In the genomic region with DNA sequence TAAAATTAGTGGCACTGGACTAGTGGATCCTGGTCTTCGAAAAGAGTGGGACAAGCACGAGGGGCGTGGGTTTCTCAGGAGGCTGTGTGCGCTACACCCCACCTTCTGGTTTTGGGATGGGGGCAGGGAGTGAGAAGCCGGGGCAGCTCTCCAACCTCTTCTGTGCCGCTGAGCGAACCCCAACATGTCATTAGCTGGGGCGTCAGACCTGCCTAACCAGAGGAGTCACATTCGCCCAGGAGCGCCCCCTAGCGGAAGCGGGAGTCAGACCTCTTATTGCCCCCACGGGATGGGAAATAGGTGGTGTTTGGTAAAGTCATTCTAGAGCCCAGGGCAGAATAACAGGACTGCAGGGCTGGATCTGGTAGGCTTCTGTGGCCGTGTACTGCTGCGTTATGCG, we compare ENCODE assay signal across 8 mouse cellular contexts. TPM values are rescaled to one million over a fixed set of nuclear protein-coding genes. Genes with fewer than 3 reads are reported as not detected.
DNase-seq lines count a peak whose midpoint lies in the region; ATAC-seq and TF ChIP-seq lines count a peak whose summit lies in the region.

No protein-coding gene starts in this region.

- H3K4me3 ChIP-seq in embryonic facial prominence, embryonic 13.5 days = peak overlapping the region; percentile 66
- H3K4me3 ChIP-seq in heart, embryonic 12.5 days = peak overlapping the region; percentile 89
- peak overlapping the region; percentile 86 for H3K4me3 ChIP-seq in kidney, embryonic 15.5 days (replicated peaks)
- peak overlapping the region; percentile 73 to 76 for H3K4me3 ChIP-seq in liver, embryonic 14.5 days (ENCODE audit: insufficient read depth in 1 of 2, low read depth in 2 of 2, low read length in 2 of 2)

- H3K27ac ChIP-seq in embryonic facial prominence, embryonic 13.5 days = peak overlapping the region; percentile 74
- H3K27ac ChIP-seq in heart, embryonic 12.5 days (ENCODE audit: poor library complexity, severe bottlenecking) = peak overlapping the region; percentile 94
- H3K27ac ChIP-seq in kidney, embryonic 15.5 days = no peak overlapping the region
- no peak overlapping the region; the same call in 1 of the 2 replicates for H3K27ac ChIP-seq in liver, embryonic 14.5 days

- peak; percentile 96 for TF ChIP-seq CTCF in liver, embryonic 14.5 days (IDR thresholded peaks at IDR 0.05; ENCODE audit: low read depth)

- H3K4me2 ChIP-seq in embryonic facial prominence, embryonic 13.5 days = peak overlapping the region; percentile 98
- peak overlapping the region; percentile 88 for H3K4me2 ChIP-seq in heart, embryonic 12.5 days
- peak overlapping the region; percentile 99 for H3K4me2 ChIP-seq in kidney, embryonic 15.5 days
- H3K4me2 ChIP-seq in liver, embryonic 14.5 days (ENCODE audit: low read depth) = peak overlapping the region; percentile 100

- no peak for ATAC-seq in embryonic facial prominence, embryonic 13.5 days (ENCODE audit: insufficient number of reproducible peaks, insufficient read depth, low FRiP score, low TSS enrichment, low read depth)
- no peak for ATAC-seq in heart, embryonic 12.5 days (ENCODE audit: insufficient number of reproducible peaks, low FRiP score)
- no peak for ATAC-seq in kidney, embryonic 15.5 days (replicated peaks; ENCODE audit: low FRiP score)
- ATAC-seq in liver, embryonic 14.5 days (ENCODE audit: insufficient read depth) = no peak

- no peak for TF ChIP-seq EP300 in liver, embryonic 14.5 days (IDR thresholded peaks at IDR 0.05; ENCODE audit: low read depth)

- H3K36me3 ChIP-seq in embryonic facial prominence, embryonic 13.5 days = peaks cover 14% of the 10 kb centered on the region
- H3K36me3 ChIP-seq in heart, embryonic 12.5 days = peaks cover 15% of the 10 kb centered on the region
- H3K36me3 ChIP-seq in kidney, embryonic 15.5 days = peaks cover 15% of the 10 kb centered on the region
- H3K36me3 ChIP-seq in liver, embryonic 14.5 days (replicated peaks; ENCODE audit: control insufficient read depth, insufficient read depth, low read depth) = peaks cover 5% of the 10 kb centered on the region; the same call in 1 of the 2 replicates

- peak overlapping the region; percentile 76 for H3K9ac ChIP-seq in embryonic facial prominence, embryonic 13.5 days
- peak overlapping the region; percentile 74 for H3K9ac ChIP-seq in heart, embryonic 12.5 days
- H3K9ac ChIP-seq in kidney, embryonic 15.5 days = peak overlapping the region; percentile 49
- H3K9ac ChIP-seq in liver, embryonic 14.5 days (replicated peaks) = peak overlapping the region; percentile 63

- no peaks in the 10 kb centered on the region for H3K9me3 ChIP-seq in embryonic facial prominence, embryonic 13.5 days
- H3K9me3 ChIP-seq in heart, embryonic 12.5 days (replicated peaks) = no peaks in the 10 kb centered on the region
- H3K9me3 ChIP-seq in kidney, embryonic 15.5 days (replicated peaks) = no peaks in the 10 kb centered on the region
- no peaks in the 10 kb centered on the region for H3K9me3 ChIP-seq in liver, embryonic 14.5 days (ENCODE audit: control insufficient read depth, low read length)

- H3K4me1 ChIP-seq in embryonic facial prominence, embryonic 13.5 days = peaks cover 43% of the 10 kb centered on the region
- H3K4me1 ChIP-seq in heart, embryonic 12.5 days (replicated peaks) = peaks cover 45% of the 10 kb centered on the region
- peaks cover 49% of the 10 kb centered on the region for H3K4me1 ChIP-seq in kidney, embryonic 15.5 days
- peaks cover 19 to 27% of the 10 kb centered on the region in 2 experiments for H3K4me1 ChIP-seq in liver, embryonic 14.5 days (replicated peaks; ENCODE audit: control insufficient read depth in 2 of 2, insufficient read depth in 2 of 2, low read length in 1 of 2)

- 10% methylated on average over 16 of the region's 16 CpGs for WGBS in embryonic facial prominence, embryonic 13.5 days
- 12% methylated on average over 16 of the region's 16 CpGs for WGBS in heart, embryonic 12.5 days
- 14% methylated on average over 16 of the region's 16 CpGs for WGBS in kidney, embryonic 15.5 days
- 9% methylated on average over 16 of the region's 16 CpGs for WGBS in liver, embryonic 14.5 days (ENCODE audit: insufficient replicate concordance)

- peak; percentile 84 for DNase-seq in CD4-positive helper T cell, adult 2 months (ENCODE audit: low read depth, low spot score)
- DNase-seq in adrenal gland, postnatal 14 days = peak; percentile 89
- peak; percentile 73 to 80 (median 73) for DNase-seq in liver, embryonic 14.5 days (ENCODE audit: low read depth in 3 of 3, low spot score in 3 of 3)
- peak; percentile 71 to 85 for DNase-seq in natural killer cell, adult 2 months (ENCODE audit: low spot score in 2 of 2)
- DNase-seq in thymus, adult 18-20 months = peak; percentile 52 to 67

- peaks cover 11% of the 10 kb centered on the region for H3K27me3 ChIP-seq in embryonic facial prominence, embryonic 13.5 days
- no peaks in the 10 kb centered on the region for H3K27me3 ChIP-seq in heart, embryonic 12.5 days (replicated peaks)
- 0 out of 2 replicates have a peak, but pooled peaks cover 7% of the 10 kb centered on the region for H3K27me3 ChIP-seq in kidney, embryonic 15.5 days
- no peaks in the 10 kb centered on the region for H3K27me3 ChIP-seq in liver, embryonic 14.5 days (ENCODE audit: control insufficient read depth, insufficient read depth, low read length)

RNA-seq across cellular contexts. Expression of a gene that starts 2.2 kb away (rescaled TPM):
- total RNA-seq in adrenal gland, postnatal 14 days (2021) = 7.3 and 8.3 TPM in 2 replicates
- 8.3 and 12.6 TPM in 2 replicates for polyA plus RNA-seq in embryonic facial prominence, embryonic 13.5 days (2015; fragmentation: Nextera tagmentation; extraction: Ambion mirVana)
- polyA plus RNA-seq in heart, embryonic 12.5 days (2016; fragmentation: Nextera tagmentation; extraction: Ambion mirVana) = 17.5 and 19.4 TPM in 2 replicates
- polyA plus RNA-seq in kidney, embryonic 15.5 days (2015; fragmentation: Nextera tagmentation; extraction: Ambion mirVana) = 5.5 and 5.8 TPM in 2 replicates
- polyA plus RNA-seq in liver, embryonic 14.5 days (2012; rRNA removed) = 2.3 TPM in 2 replicates
- polyA plus RNA-seq in liver, embryonic 14.5 days (2014; fragmentation: Nextera tagmentation; extraction: Ambion mirVana) = 0.65 and 1.0 TPM in 2 replicates

RNA-seq across cellular contexts. Expression of a gene that starts 2.4 kb away (rescaled TPM):
- total RNA-seq in adrenal gland, postnatal 14 days (2021) = 12.2 and 14.5 TPM in 2 replicates
- polyA plus RNA-seq in embryonic facial prominence, embryonic 13.5 days (2015; fragmentation: Nextera tagmentation; extraction: Ambion mirVana) = 29.4 and 30.5 TPM in 2 replicates
- 17.6 and 18.4 TPM in 2 replicates for polyA plus RNA-seq in heart, embryonic 12.5 days (2016; fragmentation: Nextera tagmentation; extraction: Ambion mirVana)
- 27.0 and 28.3 TPM in 2 replicates for polyA plus RNA-seq in kidney, embryonic 15.5 days (2015; fragmentation: Nextera tagmentation; extraction: Ambion mirVana)
- polyA plus RNA-seq in liver, embryonic 14.5 days (2012; rRNA removed) = 4.5 and 6.7 TPM in 2 replicates
- polyA plus RNA-seq in liver, embryonic 14.5 days (2014; fragmentation: Nextera tagmentation; extraction: Ambion mirVana) = 7.2 and 7.8 TPM in 2 replicates

RNA-seq across cellular contexts. Expression of a gene that starts 17.1 kb away (rescaled TPM):
- 37.1 and 46.7 TPM in 2 replicates for total RNA-seq in adrenal gland, postnatal 14 days (2021)
- polyA plus RNA-seq in embryonic facial prominence, embryonic 13.5 days (2015; fragmentation: Nextera tagmentation; extraction: Ambion mirVana) = 93.2 and 106 TPM in 2 replicates
- 59.2 and 66.0 TPM in 2 replicates for polyA plus RNA-seq in heart, embryonic 12.5 days (2016; fragmentation: Nextera tagmentation; extraction: Ambion mirVana)
- 85.7 and 87.2 TPM in 2 replicates for polyA plus RNA-seq in kidney, embryonic 15.5 days (2015; fragmentation: Nextera tagmentation; extraction: Ambion mirVana)
- 8.5 and 9.8 TPM in 2 replicates for polyA plus RNA-seq in liver, embryonic 14.5 days (2012; rRNA removed)
- polyA plus RNA-seq in liver, embryonic 14.5 days (2014; fragmentation: Nextera tagmentation; extraction: Ambion mirVana) = 15.7 and 19.2 TPM in 2 replicates

RNA-seq across cellular contexts. Expression of a gene that starts 20.1 kb away (rescaled TPM):
- total RNA-seq in adrenal gland, postnatal 14 days (2021) = 28.2 and 30.2 TPM in 2 replicates
- polyA plus RNA-seq in embryonic facial prominence, embryonic 13.5 days (2015; fragmentation: Nextera tagmentation; extraction: Ambion mirVana) = 17.0 and 17.4 TPM in 2 replicates
- 15.9 and 17.5 TPM in 2 replicates for polyA plus RNA-seq in heart, embryonic 12.5 days (2016; fragmentation: Nextera tagmentation; extraction: Ambion mirVana)
- polyA plus RNA-seq in kidney, embryonic 15.5 days (2015; fragmentation: Nextera tagmentation; extraction: Ambion mirVana) = 16.0 and 19.5 TPM in 2 replicates
- polyA plus RNA-seq in liver, embryonic 14.5 days (2012; rRNA removed) = 11.7 and 12.3 TPM in 2 replicates
- 4.6 and 5.5 TPM in 2 replicates for polyA plus RNA-seq in liver, embryonic 14.5 days (2014; fragmentation: Nextera tagmentation; extraction: Ambion mirVana)

RNA-seq across cellular contexts. Expression of a gene that starts 42.2 kb away (rescaled TPM):
- 1.3 and 2.7 TPM in 2 replicates for total RNA-seq in adrenal gland, postnatal 14 days (2021)
- 14.5 and 14.8 TPM in 2 replicates for polyA plus RNA-seq in embryonic facial prominence, embryonic 13.5 days (2015; fragmentation: Nextera tagmentation; extraction: Ambion mirVana)
- 4.2 and 4.6 TPM in 2 replicates for polyA plus RNA-seq in heart, embryonic 12.5 days (2016; fragmentation: Nextera tagmentation; extraction: Ambion mirVana)
- 5.1 and 6.3 TPM in 2 replicates for polyA plus RNA-seq in kidney, embryonic 15.5 days (2015; fragmentation: Nextera tagmentation; extraction: Ambion mirVana)
- 0.18 and 0.21 TPM in 2 replicates for polyA plus RNA-seq in liver, embryonic 14.5 days (2012; rRNA removed)
- polyA plus RNA-seq in liver, embryonic 14.5 days (2014; fragmentation: Nextera tagmentation; extraction: Ambion mirVana) = 0.13 and 0.58 TPM in 2 replicates

Comparison
In these comparisons a context has a peak if more than half of its experiments do, and no peak if none do; other contexts are left out.
1. H3K27ac ChIP-seq: peak in embryonic facial prominence, embryonic 13.5 days (single experiment) and heart, embryonic 12.5 days (single experiment); none in kidney, embryonic 15.5 days (single experiment) and liver, embryonic 14.5 days (single experiment).
2. Peak in every context shown above with its lines, with median percentiles within 50 percentile points of each other: DNase-seq, H3K4me2 ChIP-seq, H3K4me3 ChIP-seq and H3K9ac ChIP-seq.